Mouse (Mus musculus) forebrain, embryonic 13.5 days (tissue): ENCODE measurements at regions not wholly inside any gene's neighbourhood (a gene's known extent, or its start where the extent isn't known, plus 50 kb on each side); places are given as distances from the start of the nearest gene placed in this dataset.
A peak's percentile ranks its signal among the peaks of the same experiment; 100 is the strongest.

Source experiments
- ATAC-seq: fragments of 200-750 bp; cut with Nextera tagmentation; 2 replicates; pipeline ENCODE4 v1.8.0; 2017
- H3K27ac ChIP-seq: fragments of 300-500 bp; sonication (generic); 2 replicates; pipeline ENCODE4 v1.5.1; 2015; ENCODE audit warnings: inconsistent platforms, mild to moderate bottlenecking, moderate library complexity
- H3K27me3 ChIP-seq: fragments of 300-500 bp; sonication (generic); 2 replicates; pipeline ENCODE4 v1.6.1; 2015; ENCODE audit warnings: mild to moderate bottlenecking, inconsistent platforms
- H3K36me3 ChIP-seq: fragments of 300-500 bp; sonication (generic); 2 replicates; pipeline ENCODE4 v1.6.1; 2015; ENCODE audit warnings: mild to moderate bottlenecking, inconsistent platforms; ENCODE audit not compliant: poor library complexity, severe bottlenecking
- H3K4me1 ChIP-seq: fragments of 300-500 bp; sonication (generic); 2 replicates; pipeline ENCODE4 v1.6.1; 2015; ENCODE audit warnings: inconsistent platforms
- H3K4me2 ChIP-seq: fragments of 300-500 bp; sonication (generic); 2 replicates; pipeline ENCODE4 v1.6.1; 2015; ENCODE audit warnings: inconsistent platforms, mild to moderate bottlenecking, moderate library complexity
- H3K4me3 ChIP-seq: fragments of 300-500 bp; sonication (generic); 2 replicates; pipeline ENCODE4 v1.5.1; 2015; ENCODE audit warnings: mild to moderate bottlenecking, inconsistent platforms
- H3K9ac ChIP-seq: fragments of 300-500 bp; sonication (generic); 2 replicates; pipeline ENCODE4 v1.6.1; 2015; ENCODE audit warnings: mild to moderate bottlenecking, inconsistent platforms
- H3K9me3 ChIP-seq: fragments of 300-500 bp; sonication (generic); replicated peaks from 2 replicates; pipeline ENCODE4 v1.6.1; 2016; ENCODE audit warnings: inconsistent platforms
- WGBS: fragments of 180-500 bp; shearing (Covaris S2); methylation state at CpG from one replicate; pipeline ENCODE4 v1.1.7; 2015; 5-methylcytosine and 5-hydroxymethylcytosine counted together

- Histone ChIP-seq H3K27me3 (no peaks in the 10 kb centered on the region), H3K4me2 (no peak overlapping the region), H3K27ac (no peak overlapping the region), H3K9ac (no peak overlapping the region), H3K4me3 (no peak overlapping the region), H3K4me1 (no peaks in the 10 kb centered on the region), H3K9me3 (no peaks in the 10 kb centered on the region), H3K36me3 (no peaks in the 10 kb centered on the region)
- ATAC-seq, result no peak
- 54% methylated on average over 6 of the region's 6 CpGs for WGBS
Observed at GRCm38 (mm10) chr4:91596619-91597018, 196.0 kb upstream of the Elavl2 start.

DNA sequence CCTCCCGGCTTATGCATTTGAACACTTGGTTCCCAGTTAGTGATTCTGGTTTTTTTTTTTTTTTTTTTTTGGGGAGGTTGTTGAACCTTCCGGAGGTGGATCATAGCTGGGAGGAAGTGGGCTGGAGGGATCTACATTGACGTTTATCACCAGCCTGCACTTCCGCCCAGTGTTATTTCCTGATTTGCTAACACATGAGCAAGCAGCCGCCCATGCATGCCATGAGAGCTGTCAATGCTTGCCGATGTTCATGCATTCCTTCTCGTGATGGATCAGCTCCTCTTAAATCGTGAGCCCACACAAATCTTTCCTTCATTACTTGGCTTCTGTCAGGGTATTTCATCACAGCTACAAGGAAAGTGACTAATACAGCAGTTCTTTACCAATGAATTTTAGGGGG lies 195.2 kb upstream of the Elavl2 start:
- Histone ChIP-seq H3K4me2 (no peak overlapping the region), H3K9me3 (no peaks in the 10 kb centered on the region), H3K4me3 (no peak overlapping the region), H3K27me3 (no peaks in the 10 kb centered on the region), H3K27ac (no peak overlapping the region), H3K9ac (no peak overlapping the region), H3K4me1 (no peaks in the 10 kb centered on the region), H3K36me3 (no peaks in the 10 kb centered on the region)
- 68% methylated on average over 8 of the region's 8 CpGs for WGBS
- ATAC-seq, result no peak

GRCm38 (mm10) chr4:91589779-91590178 lies 189.2 kb upstream of the Elavl2 start:
- Histone ChIP-seq H3K27ac (no peak overlapping the region), H3K36me3 (no peaks in the 10 kb centered on the region), H3K9me3 (no peaks in the 10 kb centered on the region), H3K27me3 (no peaks in the 10 kb centered on the region), H3K4me3 (no peak overlapping the region), H3K9ac (no peak overlapping the region), H3K4me1 (no peaks in the 10 kb centered on the region), H3K4me2 (no peak overlapping the region)
- WGBS, result 80% methylated on average over 3 of the region's 3 CpGs
- peak; percentile 78 for ATAC-seq

DNA sequence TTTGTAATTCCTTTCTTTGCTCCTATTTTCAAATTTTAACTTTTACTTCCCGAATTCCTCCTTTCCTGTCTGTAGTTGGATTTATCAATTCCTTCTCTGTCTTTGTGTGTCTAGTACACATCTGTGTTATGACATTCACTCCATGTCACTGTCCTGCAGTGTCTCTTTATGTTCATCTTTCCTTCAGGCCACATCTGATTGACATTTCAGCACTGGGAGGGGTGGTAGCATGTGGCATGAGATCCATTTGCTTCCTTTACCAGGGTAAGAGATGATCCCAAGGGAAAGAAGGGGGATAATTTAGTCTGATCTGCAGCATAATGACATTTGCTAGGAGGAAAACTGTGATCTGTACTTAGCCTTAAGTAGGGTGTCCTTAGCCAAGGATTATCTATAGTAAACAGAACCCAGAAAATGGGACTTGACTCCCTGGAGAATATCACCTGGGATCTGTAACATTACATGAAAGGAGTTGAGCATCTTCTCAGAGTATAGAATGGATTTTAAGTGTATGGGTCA lies 187.0 kb upstream of the Elavl2 start:
- no peak for ATAC-seq
- H3K27me3 ChIP-seq, result no peaks in the 10 kb centered on the region
- no peak overlapping the region for H3K27ac ChIP-seq
- no peaks in the 10 kb centered on the region for H3K36me3 ChIP-seq
- 89% methylated on average over 1 of the region's 1 CpGs for WGBS
- no peak overlapping the region for H3K4me2 ChIP-seq
- no peak overlapping the region for H3K4me3 ChIP-seq
- H3K9ac ChIP-seq, result no peak overlapping the region
- no peaks in the 10 kb centered on the region for H3K4me1 ChIP-seq
- H3K9me3 ChIP-seq, result no peaks in the 10 kb centered on the region

DNA sequence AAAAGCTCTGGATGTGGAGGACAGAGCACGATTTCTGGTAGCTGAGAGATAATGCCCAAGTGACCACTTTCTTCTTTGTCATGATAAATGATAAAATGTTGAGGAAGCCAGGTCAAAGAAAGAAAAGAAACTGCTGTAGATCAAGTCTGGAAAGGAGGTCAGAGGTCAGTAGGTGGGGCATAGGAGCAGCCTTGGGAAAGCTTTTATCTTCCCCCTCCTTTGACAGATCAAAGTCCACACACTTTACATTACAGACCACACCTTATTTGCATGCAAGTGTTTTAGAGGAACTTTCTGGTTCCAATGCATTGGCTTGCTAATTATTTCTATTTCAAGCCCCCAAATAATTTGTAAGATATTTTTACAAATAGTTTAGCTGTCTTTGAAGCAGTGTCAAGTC lies 182.4 kb upstream of the Elavl2 start:
- Histone ChIP-seq H3K9ac (no peak overlapping the region), H3K27me3 (no peaks in the 10 kb centered on the region), H3K4me1 (no peaks in the 10 kb centered on the region), H3K9me3 (no peaks in the 10 kb centered on the region), H3K36me3 (no peaks in the 10 kb centered on the region), H3K4me3 (no peak overlapping the region), H3K27ac (no peak overlapping the region), H3K4me2 (no peak overlapping the region)
- ATAC-seq, result no peak
- 83% methylated on average over 1 of the region's 1 CpGs for WGBS

GRCm38 (mm10) chr4:91557452-91557851 lies 156.9 kb upstream of the Elavl2 start:
- Histone ChIP-seq H3K4me2 (no peak overlapping the region), H3K4me3 (no peak overlapping the region), H3K9me3 (no peaks in the 10 kb centered on the region), H3K27me3 (no peaks in the 10 kb centered on the region), H3K4me1 (no peaks in the 10 kb centered on the region), H3K36me3 (no peaks in the 10 kb centered on the region), H3K9ac (no peak overlapping the region), H3K27ac (no peak overlapping the region)
- peak; percentile 66; the same call in 1 of the 2 replicates for ATAC-seq
- WGBS, result 26% methylated on average over 1 of the region's 1 CpGs

- 39% methylated on average over 4 of the region's 4 CpGs for WGBS
- Histone ChIP-seq H3K9ac (no peak overlapping the region), H3K9me3 (no peaks in the 10 kb centered on the region), H3K4me2 (no peak overlapping the region), H3K36me3 (no peaks in the 10 kb centered on the region), H3K27ac (no peak overlapping the region), H3K4me3 (no peak overlapping the region), H3K4me1 (no peaks in the 10 kb centered on the region), H3K27me3 (no peaks in the 10 kb centered on the region)
- no peak for ATAC-seq
Observed at GRCm38 (mm10) chr4:91556959-91557358, 156.4 kb upstream of the Elavl2 start.

GRCm38 (mm10) chr4:91524367-91524766 lies 123.8 kb upstream of the Elavl2 start:
- Histone ChIP-seq H3K4me3 (no peak overlapping the region), H3K36me3 (no peaks in the 10 kb centered on the region), H3K27ac (no peak overlapping the region), H3K4me2 (no peak overlapping the region), H3K4me1 (no peaks in the 10 kb centered on the region), H3K9me3 (no peaks in the 10 kb centered on the region), H3K9ac (no peak overlapping the region), H3K27me3 (no peaks in the 10 kb centered on the region)
- ATAC-seq, result no peak
- 85% methylated on average over 4 of the region's 4 CpGs for WGBS

DNA sequence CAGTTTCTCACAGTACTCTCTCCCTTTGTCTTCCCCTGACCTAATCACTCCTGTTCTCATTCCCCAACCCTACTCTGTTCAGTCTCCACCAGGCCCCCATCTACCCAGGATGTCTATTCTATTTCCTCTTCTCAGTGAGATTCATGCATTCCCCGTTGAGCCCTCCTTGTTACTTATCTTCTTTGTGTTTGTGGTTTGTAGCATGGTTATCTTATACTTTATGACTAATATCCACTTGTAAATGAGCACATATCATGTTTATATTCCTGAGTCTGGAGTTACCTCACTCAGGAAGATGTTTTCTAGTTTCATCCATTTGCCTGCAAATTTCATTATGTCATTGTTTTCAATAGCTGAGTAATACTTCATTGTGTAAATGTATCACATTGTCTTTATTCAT lies 111.0 kb upstream of the Elavl2 start:
- Histone ChIP-seq H3K4me3 (no peak overlapping the region), H3K4me2 (no peak overlapping the region), H3K9ac (no peak overlapping the region), H3K27ac (no peak overlapping the region), H3K9me3 (no peaks in the 10 kb centered on the region), H3K27me3 (no peaks in the 10 kb centered on the region), H3K4me1 (no peaks in the 10 kb centered on the region), H3K36me3 (no peaks in the 10 kb centered on the region)
- 82% methylated on average over 1 of the region's 1 CpGs for WGBS
- no peak for ATAC-seq

GRCm38 (mm10) chr4:91509937-91510336 lies 109.4 kb upstream of the Elavl2 start:
- Histone ChIP-seq H3K36me3 (no peaks in the 10 kb centered on the region), H3K27me3 (no peaks in the 10 kb centered on the region), H3K4me2 (no peak overlapping the region), H3K9me3 (no peaks in the 10 kb centered on the region), H3K4me1 (no peaks in the 10 kb centered on the region), H3K9ac (no peak overlapping the region), H3K4me3 (no peak overlapping the region), H3K27ac (no peak overlapping the region)
- 91% methylated on average over 1 of the region's 1 CpGs for WGBS
- no peak for ATAC-seq

DNA sequence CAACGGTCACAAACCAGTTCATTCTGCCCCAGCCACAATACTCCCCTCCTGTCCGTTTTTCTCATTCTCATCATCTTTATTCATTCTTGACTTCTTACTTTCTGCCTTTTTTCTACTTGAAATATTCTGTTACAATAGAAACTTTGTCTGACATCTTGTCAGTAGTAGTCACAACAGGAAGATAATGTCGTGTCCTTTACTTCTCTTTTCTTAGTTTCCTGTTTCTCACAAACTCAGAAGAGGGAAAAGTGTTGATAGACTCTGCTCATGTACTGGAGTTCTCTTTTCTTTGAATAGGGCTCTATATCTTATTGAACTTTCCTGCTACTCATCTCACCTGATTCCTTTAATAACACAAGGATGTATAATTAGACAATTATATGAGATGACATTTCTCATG lies 102.7 kb upstream of the Elavl2 start:
- WGBS, result 86% methylated on average over 3 of the region's 3 CpGs
- H3K9me3 ChIP-seq, result no peaks in the 10 kb centered on the region
- H3K4me1 ChIP-seq, result no peaks in the 10 kb centered on the region
- no peak overlapping the region for H3K4me2 ChIP-seq
- H3K27me3 ChIP-seq, result no peaks in the 10 kb centered on the region
- H3K36me3 ChIP-seq, result no peaks in the 10 kb centered on the region
- ATAC-seq, result no peak
- no peak overlapping the region for H3K27ac ChIP-seq
- H3K4me3 ChIP-seq, result no peak overlapping the region
- H3K9ac ChIP-seq, result no peak overlapping the region

GRCm38 (mm10) chr4:91481863-91482475 lies 81.4 kb upstream of the Elavl2 start:
- Histone ChIP-seq H3K27me3 (no peaks in the 10 kb centered on the region), H3K9ac (no peak overlapping the region), H3K4me3 (no peak overlapping the region), H3K4me2 (no peak overlapping the region), H3K36me3 (no peaks in the 10 kb centered on the region), H3K9me3 (no peaks in the 10 kb centered on the region), H3K4me1 (no peaks in the 10 kb centered on the region), H3K27ac (no peak overlapping the region)
- WGBS, result 51% methylated on average over 3 of the region's 3 CpGs
- peak; percentile 50; the same call in 1 of the 2 replicates for ATAC-seq
